Mouse (Mus musculus) C2C12 (cell line): Measurements from ENCODE around the gene Slc39a11.

ENCODE experiments used
- CEBPB ChIP-seq: IDR thresholded peaks from one replicate; pipeline ENCODE4 v1.6.1; 2011; ENCODE audit warnings: low read depth, mild to moderate bottlenecking, control low read depth, moderate library complexity
- CTCF ChIP-seq: IDR thresholded peaks from one replicate; pipeline ENCODE4 v1.5.1; 2011; ENCODE audit not compliant: control insufficient read depth, insufficient read depth, insufficient read length
- MAX ChIP-seq: IDR thresholded peaks from one replicate; pipeline ENCODE4 v1.6.1; 2011; ENCODE audit warnings: mild to moderate bottlenecking, control low read depth
- USF1 ChIP-seq: IDR thresholded peaks from one replicate; pipeline ENCODE4 v1.6.1; 2011; ENCODE audit warnings: low read depth, mild to moderate bottlenecking, control low read depth, moderate library complexity

DNA sequence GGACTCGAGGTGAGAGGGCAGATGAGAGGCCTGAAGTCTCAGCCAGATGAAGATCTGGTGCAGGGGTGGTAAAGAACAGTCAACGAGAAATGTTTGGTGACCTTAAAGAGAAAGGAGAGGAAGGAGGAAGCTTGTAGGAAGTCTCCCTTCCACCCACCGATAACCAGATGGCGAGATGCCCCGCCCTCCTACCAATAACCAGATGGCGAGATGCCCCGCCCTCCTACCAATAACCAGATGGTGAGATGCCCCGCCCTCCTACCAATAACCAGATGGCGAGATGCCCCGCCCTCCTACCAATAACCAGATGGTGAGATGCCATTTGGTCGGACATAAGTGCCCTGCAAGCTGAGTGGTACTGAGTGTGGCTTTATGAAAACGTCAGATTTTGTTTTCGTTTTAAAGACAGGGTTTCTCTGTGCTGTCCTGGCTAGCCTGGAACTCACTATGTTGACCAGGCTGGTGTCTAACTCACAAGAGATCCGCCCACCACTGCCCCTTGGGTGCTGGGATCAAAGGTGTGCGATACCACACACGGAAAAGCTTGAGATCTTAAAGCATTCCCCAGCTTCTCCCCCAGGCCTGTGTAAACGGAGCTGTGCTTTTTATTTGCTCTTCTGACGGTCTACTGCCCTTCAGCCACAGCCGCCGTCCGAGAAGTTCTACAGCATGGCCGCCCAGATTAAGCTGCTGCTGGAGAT is 1.5 kb upstream of the Slc39a11 start:
- TF ChIP-seq USF1 (no peak), CTCF (no peak), MAX (no peak), CEBPB (no peak)
